Mouse (Mus musculus) embryo, embryonic 10.5 days (tissue): ENCODE measurements around the gene Itpkb.

ENCODE experiments used
- DNase-seq: peaks from one replicate; pipeline ENCODE4 v3.0.0-alpha.2; 2015; ENCODE audit warnings: low spot score

Gene Itpkb

GRCm38 (mm10) chr1:180397734-180398133 is 67.4 kb downstream of the Itpkb start:
- no peak for DNase-seq

GRCm38 (mm10) chr1:180398446-180398845 is 68.2 kb downstream of the Itpkb start:
- no peak for DNase-seq

GRCm38 (mm10) chr1:180400691-180401455 is 70.6 kb downstream of the Itpkb start:
- DNase-seq = no peak

- DNase-seq = no peak
Measured at GRCm38 (mm10) chr1:180401725-180402124, 71.4 kb downstream of the Itpkb start.

- DNase-seq = no peak
Measured at GRCm38 (mm10) chr1:180402481-180403081, 72.3 kb downstream of the Itpkb start.

- no peak for DNase-seq
Measured at GRCm38 (mm10) chr1:180403357-180403693, 73.0 kb downstream of the Itpkb start.

- peak; percentile 12 for DNase-seq
Measured at GRCm38 (mm10) chr1:180403694-180404606, 73.7 kb downstream of the Itpkb start.

GRCm38 (mm10) chr1:180404706-180405105 is 74.4 kb downstream of the Itpkb start:
- DNase-seq = no peak

- DNase-seq = no peak
Measured at GRCm38 (mm10) chr1:180405576-180406335, 75.5 kb downstream of the Itpkb start.

GRCm38 (mm10) chr1:180406336-180407035 is 76.2 kb downstream of the Itpkb start:
- DNase-seq = peak; percentile 13

- DNase-seq = peak; percentile 84
Measured at GRCm38 (mm10) chr1:180407171-180407671, 76.9 kb downstream of the Itpkb start.

GRCm38 (mm10) chr1:180407727-180408719 is 77.7 kb downstream of the Itpkb start:
- no peak for DNase-seq

- DNase-seq = peak; percentile 15
Measured at GRCm38 (mm10) chr1:180408832-180409231, 78.5 kb downstream of the Itpkb start.

GRCm38 (mm10) chr1:180409771-180410170 is 79.5 kb downstream of the Itpkb start:
- DNase-seq = no peak

GRCm38 (mm10) chr1:180410306-180410705 is 80.0 kb downstream of the Itpkb start:
- DNase-seq = no peak

- DNase-seq = no peak
Measured at GRCm38 (mm10) chr1:180415064-180415463, 84.8 kb downstream of the Itpkb start.

- no peak for DNase-seq
Measured at GRCm38 (mm10) chr1:180415836-180416235, 85.6 kb downstream of the Itpkb start.

- DNase-seq = no peak
Measured at GRCm38 (mm10) chr1:180417118-180417517, 86.8 kb downstream of the Itpkb start.

- DNase-seq = no peak
Measured at GRCm38 (mm10) chr1:180419059-180419458, 88.8 kb downstream of the Itpkb start.
